Mouse (Mus musculus): ENCODE results near the gene Ddx18.

DNA sequence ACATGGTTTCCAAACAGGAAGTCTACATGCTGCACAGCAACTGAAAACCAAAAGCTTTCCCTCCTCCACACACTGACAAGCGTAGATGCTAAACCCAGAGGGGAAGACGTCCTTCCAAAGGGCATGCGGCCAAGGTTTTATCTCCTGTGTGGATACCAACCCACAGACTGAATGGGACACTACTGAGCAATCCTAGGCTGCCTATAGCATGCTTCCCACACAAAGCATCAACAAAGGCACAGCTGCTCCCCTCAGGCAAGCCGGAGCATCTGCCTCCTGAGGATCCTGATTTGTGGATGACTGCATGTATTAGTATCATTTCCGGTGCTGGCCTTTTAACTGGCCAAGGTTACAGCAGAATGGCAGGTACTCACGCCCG lies 16.3 kb downstream of the Ddx18 start:
- TF ChIP-seq CTCF (IDR thresholded peaks at IDR 0.05; ENCODE audit: borderline replicate concordance, extremely low read depth, insufficient read depth, insufficient read length), result no peak
- no peak for TF ChIP-seq POLR2A (IDR thresholded peaks at IDR 0.05; ENCODE audit: borderline replicate concordance, extremely low read depth, insufficient read depth, insufficient read length, poor library complexity, severe bottlenecking)
